Mouse (Mus musculus): ENCODE measurements at regions not wholly inside any gene's neighbourhood (a gene's known extent, or its start where the extent isn't known, plus 50 kb on each side); places are given as distances from the start of the nearest gene placed in this dataset.

GRCm38 (mm10) chr1:47094498-47094897 lies 201.8 kb upstream of the Slc39a10 start:
- DNase-seq (ENCODE audit: low spot score in 2 of 2): no peak

- DNase-seq (ENCODE audit: low spot score in 2 of 2): no peak
Measured at GRCm38 (mm10) chr1:47093289-47093947, 200.8 kb upstream of the Slc39a10 start.

GRCm38 (mm10) chr1:47076423-47076822 lies 183.8 kb upstream of the Slc39a10 start:
- DNase-seq (ENCODE audit: low spot score in 2 of 2): no peak

- DNase-seq (ENCODE audit: low spot score in 2 of 2): no peak
Measured at GRCm38 (mm10) chr1:47058149-47058548, 165.5 kb upstream of the Slc39a10 start.

GRCm38 (mm10) chr1:47057344-47057743 lies 164.7 kb upstream of the Slc39a10 start:
- no peak for DNase-seq (ENCODE audit: low spot score in 2 of 2)

GRCm38 (mm10) chr1:47051109-47051508 lies 158.5 kb upstream of the Slc39a10 start:
- no peak for DNase-seq (ENCODE audit: low spot score in 2 of 2)

GRCm38 (mm10) chr1:47050492-47050891 lies 157.8 kb upstream of the Slc39a10 start:
- DNase-seq (ENCODE audit: low spot score in 2 of 2): no peak

GRCm38 (mm10) chr1:47037576-47037975 lies 144.9 kb upstream of the Slc39a10 start:
- DNase-seq (ENCODE audit: low spot score in 2 of 2): no peak

GRCm38 (mm10) chr1:47019356-47019755 lies 126.7 kb upstream of the Slc39a10 start:
- no peak for DNase-seq (ENCODE audit: low spot score in 2 of 2)

- no peak for DNase-seq (ENCODE audit: low spot score in 2 of 2)
Measured at GRCm38 (mm10) chr1:47014526-47014925, 121.9 kb upstream of the Slc39a10 start.

GRCm38 (mm10) chr1:47003746-47004145 lies 111.1 kb upstream of the Slc39a10 start:
- DNase-seq (ENCODE audit: low spot score in 2 of 2): no peak

GRCm38 (mm10) chr1:46999337-46999736 lies 106.7 kb upstream of the Slc39a10 start:
- no peak for DNase-seq (ENCODE audit: low spot score in 2 of 2)

- DNase-seq (ENCODE audit: low spot score in 2 of 2): no peak
Measured at GRCm38 (mm10) chr1:46985978-46986377, 93.3 kb upstream of the Slc39a10 start.

GRCm38 (mm10) chr1:46983093-46983492 lies 90.4 kb upstream of the Slc39a10 start:
- no peak for DNase-seq (ENCODE audit: low spot score in 2 of 2)

GRCm38 (mm10) chr1:46970470-46970869 lies 77.8 kb upstream of the Slc39a10 start:
- DNase-seq (ENCODE audit: low spot score in 2 of 2): peak in 1 of 2 experiments; percentile 63

GRCm38 (mm10) chr1:46968361-46968760 lies 75.7 kb upstream of the Slc39a10 start:
- no peak for DNase-seq (ENCODE audit: low spot score in 2 of 2)

GRCm38 (mm10) chr1:46966917-46967266 lies 74.2 kb upstream of the Slc39a10 start:
- DNase-seq (ENCODE audit: low spot score in 2 of 2): no peak

- peak; percentile 32 to 53 for DNase-seq (ENCODE audit: low spot score in 2 of 2)
Measured at GRCm38 (mm10) chr1:46965996-46966916, 73.6 kb upstream of the Slc39a10 start.

- DNase-seq (ENCODE audit: low spot score in 2 of 2): no peak
Measured at GRCm38 (mm10) chr1:46963973-46964727, 71.5 kb upstream of the Slc39a10 start.
